Mouse (Mus musculus) forebrain, embryonic 16.5 days (tissue): ENCODE data around the gene Faap100. TPM values are rescaled to one million over a fixed set of nuclear protein-coding genes. Genes with fewer than 3 reads are reported as not detected.
"Not testable (repeated sequence)": the region's sequence is repeated elsewhere in the genome, so short reads cannot be mapped to it uniquely, and the experiment has no call there.

Experiments
- ATAC-seq: fragments of 200-750 bp; cut with Nextera tagmentation; 2 replicates; pipeline ENCODE4 v1.8.0; 2017; ENCODE audit warnings: mild to moderate bottlenecking, moderate library complexity
- H3K27ac ChIP-seq: fragments of 300-500 bp; sonication (generic); 2 replicates; pipeline ENCODE4 v1.5.1; 2014; ENCODE audit warnings: low read length, control low read depth
- H3K27me3 ChIP-seq: fragments of 300-500 bp; sonication (generic); replicated peaks from 2 replicates; pipeline ENCODE4 v1.6.1; 2014; ENCODE audit warnings: low read length; ENCODE audit not compliant: control insufficient read depth, insufficient read depth
- H3K36me3 ChIP-seq: fragments of 300-500 bp; sonication (generic); 2 replicates; pipeline ENCODE4 v1.6.1; 2014; ENCODE audit not compliant: control insufficient read depth, insufficient read depth
- H3K4me1 ChIP-seq: fragments of 300-500 bp; sonication (generic); replicated peaks from 2 replicates; pipeline ENCODE4 v1.6.1; 2014; ENCODE audit warnings: low read length; ENCODE audit not compliant: control insufficient read depth, insufficient read depth
- H3K4me2 ChIP-seq: fragments of 300-500 bp; sonication (generic); 2 replicates; pipeline ENCODE4 v1.6.1; 2014; ENCODE audit warnings: mild to moderate bottlenecking, low read length, control low read depth
- H3K4me3 ChIP-seq: fragments of 300-500 bp; sonication (generic); replicated peaks from 2 replicates; pipeline ENCODE4 v1.5.1; 2014; ENCODE audit warnings: mild to moderate bottlenecking, low read length, control low read depth
- H3K9ac ChIP-seq: fragments of 300-500 bp; sonication (generic); replicated peaks from 2 replicates; pipeline ENCODE4 v1.6.1; 2014; ENCODE audit warnings: low read depth, low read length, control low read depth
- H3K9me3 ChIP-seq: fragments of 300-500 bp; sonication (generic); 2 replicates; pipeline ENCODE4 v1.6.1; 2016; ENCODE audit warnings: low read length; ENCODE audit not compliant: control insufficient read depth
- WGBS: fragments of 180-500 bp; shearing (Covaris S2); extraction: QIAGEN DNeasy Blood & Tissue Kit; methylation state at CpG from one replicate; pipeline ENCODE4 v1.1.7; 2014; 5-methylcytosine and 5-hydroxymethylcytosine counted together
- polyA plus RNA-seq: library from polyadenylated mRNA; unstranded; fragments of >200 nt; fragmentation: Nextera tagmentation; extraction: Ambion mirVana; gene quantifications from 2 replicates; pipeline ENCODE4 v1.2.1, GENCODE M21; 2015

Gene Faap100
- polyA plus RNA-seq, 1 experiment from 2014 or later: 95.3 TPM

GRCm38 (mm10) chr11:120354304-120355276, 24.0 kb downstream of the Faap100 start:
- Histone ChIP-seq H3K27ac (no peak overlapping the region), H3K4me2 (no peak overlapping the region), H3K4me3 (no peak overlapping the region), H3K9me3 (no peaks in the 10 kb centered on the region), H3K4me1 (peaks cover 50% of the 10 kb centered on the region), H3K36me3 (no peaks in the 10 kb centered on the region), H3K27me3 (no peaks in the 10 kb centered on the region), H3K9ac (no peak overlapping the region)
- WGBS: 90% methylated on average over 17 of the region's 17 CpGs
- no peak for ATAC-seq

- no peaks in the 10 kb centered on the region for H3K27me3 ChIP-seq
Observed at GRCm38 (mm10) chr11:120353500-120354303, 24.9 kb downstream of the Faap100 start.

GRCm38 (mm10) chr11:120352571-120353290, 25.8 kb downstream of the Faap100 start:
- Histone ChIP-seq H3K4me2 (no peak overlapping the region), H3K27me3 (no peaks in the 10 kb centered on the region), H3K4me1 (peaks cover 34% of the 10 kb centered on the region), H3K36me3 (no peaks in the 10 kb centered on the region), H3K9me3 (no peaks in the 10 kb centered on the region), H3K9ac (peak overlapping the region; percentile 34; the same call in 1 of the 2 replicates), H3K27ac (peak overlapping the region; percentile 60), H3K4me3 (no peak overlapping the region)
- 63% methylated on average over 13 of the region's 13 CpGs for WGBS
- ATAC-seq: no peak

More at GRCm38 (mm10) chr11:120353500-120354303, 24.9 kb downstream of the Faap100 start:
- Histone ChIP-seq H3K9me3 (no peaks in the 10 kb centered on the region), H3K4me2 (no peak overlapping the region), H3K27ac (no peak overlapping the region), H3K36me3 (no peaks in the 10 kb centered on the region), H3K9ac (no peak overlapping the region), H3K4me3 (no peak overlapping the region), H3K4me1 (peaks cover 43% of the 10 kb centered on the region)
- 29% methylated on average over 26 of the region's 26 CpGs for WGBS
- ATAC-seq: no peak

GRCm38 (mm10) chr11:120352093-120352350, 26.5 kb downstream of the Faap100 start:
- not testable (repeated sequence) for H3K36me3 ChIP-seq, H3K9me3 ChIP-seq, H3K4me3 ChIP-seq, ATAC-seq, H3K4me2 ChIP-seq, H3K27me3 ChIP-seq, H3K9ac ChIP-seq
- peak overlapping the region; percentile 60; the same call in 1 of the 2 replicates for H3K27ac ChIP-seq
- 90% methylated on average over 5 of the region's 5 CpGs for WGBS
- H3K4me1 ChIP-seq: peaks cover 27% of the 10 kb centered on the region

GRCm38 (mm10) chr11:120351250-120352092, 27.1 kb downstream of the Faap100 start:
- Histone ChIP-seq H3K9me3 (no peaks in the 10 kb centered on the region), H3K4me1 (peaks cover 27% of the 10 kb centered on the region), H3K4me2 (peak overlapping the region; percentile 98), H3K27me3 (no peaks in the 10 kb centered on the region), H3K36me3 (no peaks in the 10 kb centered on the region), H3K4me3 (no peak overlapping the region), H3K27ac (peak overlapping the region; percentile 100), H3K9ac (no peak overlapping the region)
- no peak for ATAC-seq
- WGBS: 86% methylated on average over 10 of the region's 10 CpGs

GRCm38 (mm10) chr11:120350711-120351110, 27.9 kb downstream of the Faap100 start:
- H3K9me3 ChIP-seq: no peaks in the 10 kb centered on the region
- no peaks in the 10 kb centered on the region for H3K36me3 ChIP-seq
- no peak for ATAC-seq
- 21% methylated on average over 11 of the region's 11 CpGs for WGBS
- peak overlapping the region; percentile 100 for H3K9ac ChIP-seq
- H3K27ac ChIP-seq: peak overlapping the region; percentile 100
- H3K27me3 ChIP-seq: no peaks in the 10 kb centered on the region
- peaks cover 27% of the 10 kb centered on the region for H3K4me1 ChIP-seq
- peak overlapping the region; percentile 98 for H3K4me2 ChIP-seq
- H3K4me3 ChIP-seq: peak overlapping the region; percentile 97

GRCm38 (mm10) chr11:120349986-120350702, 28.4 kb downstream of the Faap100 start:
- H3K9ac ChIP-seq: peak overlapping the region; percentile 100
- H3K27me3 ChIP-seq: no peaks in the 10 kb centered on the region
- peak overlapping the region; percentile 98 for H3K4me2 ChIP-seq
- no peaks in the 10 kb centered on the region for H3K9me3 ChIP-seq
- ATAC-seq: peak; percentile 58
- peak overlapping the region; percentile 100 for H3K27ac ChIP-seq
- peaks cover 4% of the 10 kb centered on the region; the same call in 1 of the 2 replicates for H3K36me3 ChIP-seq
- peaks cover 31% of the 10 kb centered on the region for H3K4me1 ChIP-seq
- 0% methylated on average over 67 of the region's 68 CpGs for WGBS
- H3K4me3 ChIP-seq: peak overlapping the region; percentile 97
